In genomic region chr11:88156403-88156802, GRCm38 (mm10) we compare ENCODE assay signal across 9 mouse cellular contexts. TPM values are rescaled to one million over a fixed set of nuclear protein-coding genes. Genes with fewer than 3 reads are reported as not detected.
DNase-seq lines count a peak whose midpoint lies in the region; ATAC-seq lines count a peak whose summit lies in the region.
"Had no signal": no experiment of that assay in that cellular context is flagged by ENCODE, and none has a peak within 500 bp of the region (broad histone marks: within the 10 kb centered on the region; RNA-seq: fewer than 3 reads in every experiment).

No protein-coding gene starts in this region.

- no peak for DNase-seq in kidney, postnatal 10 days
- DNase-seq in brain, adult 2 months (ENCODE audit: low read depth, low spot score) = peak; percentile 58
- DNase-seq in limb, embryonic 11.5 days (ENCODE audit: low spot score) = peak; percentile 36
- DNase-seq in cerebellum, postnatal 36 days = no peak
- DNase-seq: cerebellum, postnatal 10 days; thymus, adult 18-20 months had no signal

- no peaks in the 10 kb centered on the region for H3K9me3 ChIP-seq in kidney, embryonic 16.5 days (ENCODE audit: low read length)
- H3K9me3 ChIP-seq in embryonic facial prominence, embryonic 15.5 days (replicated peaks) = no peaks in the 10 kb centered on the region
- no peaks in the 10 kb centered on the region for H3K9me3 ChIP-seq in limb, embryonic 11.5 days (ENCODE audit: control insufficient read depth, low read length)

- H3K4me3 ChIP-seq in kidney, embryonic 16.5 days (ENCODE audit: low read length) = no peak overlapping the region
- no peak overlapping the region for H3K4me3 ChIP-seq in embryonic facial prominence, embryonic 15.5 days (replicated peaks)
- H3K4me3 ChIP-seq in limb, embryonic 11.5 days (ENCODE audit: low read depth, low read length) = no peak overlapping the region

- no peaks in the 10 kb centered on the region for H3K27me3 ChIP-seq in kidney, embryonic 16.5 days (ENCODE audit: insufficient read depth, low read length)
- H3K27me3 ChIP-seq in embryonic facial prominence, embryonic 15.5 days = no peaks in the 10 kb centered on the region
- no peaks in the 10 kb centered on the region for H3K27me3 ChIP-seq in limb, embryonic 11.5 days (ENCODE audit: control insufficient read depth, insufficient read depth, low read length)

- H3K4me1 ChIP-seq in kidney, embryonic 16.5 days (ENCODE audit: insufficient read depth, low read length) = peaks cover 82% of the 10 kb centered on the region
- peaks cover 78% of the 10 kb centered on the region for H3K4me1 ChIP-seq in embryonic facial prominence, embryonic 15.5 days
- H3K4me1 ChIP-seq in limb, embryonic 11.5 days (ENCODE audit: control insufficient read depth, insufficient read depth, low read length) = peaks cover 52% of the 10 kb centered on the region

- H3K4me2 ChIP-seq in kidney, embryonic 16.5 days (replicated peaks; ENCODE audit: low read depth, low read length) = no peak overlapping the region
- H3K4me2 ChIP-seq in embryonic facial prominence, embryonic 15.5 days (replicated peaks) = no peak overlapping the region
- H3K4me2 ChIP-seq in limb, embryonic 11.5 days (ENCODE audit: low read depth, severe bottlenecking) = peak overlapping the region; percentile 13; the same call in 1 of the 2 replicates

- no peak for ATAC-seq in kidney, embryonic 16.5 days (ENCODE audit: low FRiP score, low TSS enrichment)
- ATAC-seq in embryonic facial prominence, embryonic 15.5 days (ENCODE audit: insufficient number of reproducible peaks, low FRiP score, low TSS enrichment, low read depth) = no peak
- ATAC-seq in limb, embryonic 11.5 days (ENCODE audit: insufficient number of reproducible peaks, low FRiP score, low TSS enrichment, low read depth) = no peak
- ATAC-seq in erythroid progenitor cell, adult 5-6 weeks (replicated peaks; ENCODE audit: low FRiP score, poor library complexity, severe bottlenecking) = no peak

- peak overlapping the region; percentile 64; the same call in 1 of the 2 replicates for H3K27ac ChIP-seq in kidney, embryonic 16.5 days (ENCODE audit: low read length)
- 0 out of 2 replicates have a peak overlapping the region, but pooled peaks have one; percentile 34 for H3K27ac ChIP-seq in embryonic facial prominence, embryonic 15.5 days (replicated peaks)
- H3K27ac ChIP-seq in limb, embryonic 11.5 days (replicated peaks; ENCODE audit: low read depth, low read length) = no peak overlapping the region

- H3K36me3 ChIP-seq in kidney, embryonic 16.5 days (ENCODE audit: insufficient read depth, low read length) = no peaks in the 10 kb centered on the region
- no peaks in the 10 kb centered on the region for H3K36me3 ChIP-seq in embryonic facial prominence, embryonic 15.5 days
- H3K36me3 ChIP-seq in limb, embryonic 11.5 days (ENCODE audit: control insufficient read depth, insufficient read depth, low read length) = no peaks in the 10 kb centered on the region

- 39% methylated on average over 2 of the region's 2 CpGs for WGBS in kidney, embryonic 16.5 days
- WGBS in embryonic facial prominence, embryonic 15.5 days = 53% methylated on average over 2 of the region's 2 CpGs
- 24% methylated on average over 2 of the region's 2 CpGs for WGBS in limb, embryonic 11.5 days

- H3K9ac ChIP-seq in kidney, embryonic 16.5 days (replicated peaks; ENCODE audit: low read length) = peak overlapping the region; percentile 32; the same call in 1 of the 2 replicates
- H3K9ac ChIP-seq in embryonic facial prominence, embryonic 15.5 days = no peak overlapping the region
- H3K9ac ChIP-seq in limb, embryonic 11.5 days (ENCODE audit: low read length) = no peak overlapping the region; the same call in 1 of the 2 replicates

RNA-seq across cellular contexts. Expression of gene Mrps23, which starts 47.8 kb away (rescaled TPM):
- polyA plus RNA-seq in kidney, embryonic 16.5 days (2015; fragmentation: Nextera tagmentation; extraction: Ambion mirVana) = 61.5 and 66.6 TPM in 2 replicates
- 58.4 and 61.6 TPM in 2 replicates for polyA plus RNA-seq in embryonic facial prominence, embryonic 15.5 days (2015; fragmentation: Nextera tagmentation; extraction: Ambion mirVana)
- polyA plus RNA-seq in limb, embryonic 11.5 days (2014; fragmentation: Nextera tagmentation; extraction: Ambion mirVana) = 59.3 and 60.4 TPM in 2 replicates
- total RNA-seq in erythroid progenitor cell, adult 5-6 weeks (2015; ENCODE audit: low replicate concordance) = 18.7 and 24.3 TPM in 2 replicates
- total RNA-seq in erythroid progenitor cell, adult 5-6 weeks (2017; ENCODE audit: low replicate concordance) = 15.8 and 23.1 TPM in 2 replicates

RNA-seq across cellular contexts. Expression of gene Cuedc1, which starts 58.5 kb away (rescaled TPM):
- 14.6 and 14.7 TPM in 2 replicates for polyA plus RNA-seq in kidney, embryonic 16.5 days (2015; fragmentation: Nextera tagmentation; extraction: Ambion mirVana)
- polyA plus RNA-seq in embryonic facial prominence, embryonic 15.5 days (2015; fragmentation: Nextera tagmentation; extraction: Ambion mirVana) = 35.4 and 38.7 TPM in 2 replicates
- 14.3 and 15.7 TPM in 2 replicates for polyA plus RNA-seq in limb, embryonic 11.5 days (2014; fragmentation: Nextera tagmentation; extraction: Ambion mirVana)
- total RNA-seq in erythroid progenitor cell, adult 5-6 weeks (2015; ENCODE audit: low replicate concordance) = 0.84 TPM in 1 of 2 replicates, not detected in the other
- total RNA-seq in erythroid progenitor cell, adult 5-6 weeks (2017; ENCODE audit: low replicate concordance) = 0.39 TPM in 1 of 2 replicates, not detected in the other

Comparison
In these comparisons a context has a peak if more than half of its experiments do, and no peak if none do; other contexts are left out.
1. DNase-seq: peak in brain, adult 2 months (single experiment) and limb, embryonic 11.5 days (single experiment); none in kidney, postnatal 10 days (single experiment) and cerebellum, postnatal 36 days (0 of 2).